Mouse (Mus musculus) lung, adult 2 months (tissue): ENCODE data around the gene Kctd10.

Source experiments
- CTCF ChIP-seq: fragments of 200-500 bp; IDR thresholded peaks from 2 replicates; pipeline ENCODE4 v1.5.1; 2011; ENCODE audit warnings: mild to moderate bottlenecking, low read length, control low read depth; ENCODE audit not compliant: insufficient read depth
- POLR2A ChIP-seq: fragments of 200-500 bp; IDR thresholded peaks from 2 replicates; pipeline ENCODE4 v1.6.1; 2011; ENCODE audit warnings: low read depth, mild to moderate bottlenecking, control low read depth, low read length, borderline replicate concordance; ENCODE audit errors: extremely low read depth

- TF ChIP-seq CTCF (no peak), POLR2A (no peak)
Observed at GRCm38 (mm10) chr5:114406592-114406991, 26.3 kb upstream of the Kctd10 start.
